Mouse (Mus musculus): ENCODE measurements around the gene Pkig.

GRCm38 (mm10) chr2:163617232-163617863 is 40.8 kb upstream of the Pkig start:
- TF ChIP-seq POLR2A (IDR thresholded peaks at IDR 0.05; ENCODE audit: control insufficient read depth, extremely low read depth, insufficient read depth, low read length, poor library complexity) (no peak), CTCF (IDR thresholded peaks at IDR 0.05; ENCODE audit: borderline replicate concordance, control insufficient read depth, extremely low read depth, insufficient read depth, low read length, poor library complexity) (no peak)

Measured in thymus, adult 2 months (tissue).